Mouse (Mus musculus) heart, postnatal 25 days (tissue): ENCODE data around the gene Jag2. TPM values are rescaled to one million over a fixed set of nuclear protein-coding genes. Genes with fewer than 3 reads are reported as not detected.

ENCODE experiments used
- microRNA-seq: library from miRNA; unstranded; fragments of <30 nt; microRNA quantifications from one replicate; pipeline ENCODE4 v1.2.0, GENCODE M21; 2022
- total RNA-seq, 2 experiments: library from RNA; stranded (reverse); gene quantifications; 2 replicates each; pipeline ENCODE4 v1.2.3; 2021

Jag2 gene
- total RNA-seq, 2 experiments from 2014 or later: 22.4 to 34.7 TPM

Small RNAs within 50 kb of the gene (microRNA-seq; reads per million reads assigned to microRNA genes)
- not detected for gene Mir6941

Other genes with a start within 250 kb of the Jag2 start
- 1 to 10 TPM; 7.7 to 9.8 TPM for gene Cep170b, start 209.3 kb downstream of the Jag2 start, total RNA-seq
- gene Pld4, start 169.1 kb downstream of the Jag2 start, total RNA-seq: 1 to 10 TPM; 5.6 to 6.9 TPM
- gene Ahnak2, start 127.1 kb downstream of the Jag2 start, total RNA-seq: 10 to 100 TPM; 15.3 to 16.5 TPM
- gene Clba1, start 120.8 kb downstream of the Jag2 start, total RNA-seq: 1 to 10 TPM; 1.5 to 1.9 TPM
- 1 to 10 TPM; 6.4 to 7.6 TPM for gene Cdca4, start 100.4 kb downstream of the Jag2 start, total RNA-seq
- under 1 TPM in 1 of 2 experiments, not detected in 1; 0.23 TPM for gene Gpr132, start 61.5 kb downstream of the Jag2 start, total RNA-seq
- gene Nudt14, start 12.3 kb upstream of the Jag2 start, total RNA-seq: 1 to 10 TPM; 4.4 to 5.7 TPM
- gene Btbd6, start 46.7 kb upstream of the Jag2 start, total RNA-seq: 10 to 100 TPM; 21.0 to 21.9 TPM
- 10 to 100 TPM; 23.5 to 25.1 TPM for gene Brf1, start 70.9 kb upstream of the Jag2 start, total RNA-seq
- 10 to 100 TPM; 35.5 to 35.9 TPM for gene Pacs2, start 84.7 kb upstream of the Jag2 start, total RNA-seq
- gene Tex22, start 144.7 kb upstream of the Jag2 start, total RNA-seq: not detected
- 10 to 100 TPM; 48.4 to 49.3 TPM for gene Mta1, start 168.5 kb upstream of the Jag2 start, total RNA-seq
- gene Crip2, start 210.5 kb upstream of the Jag2 start, total RNA-seq: 1,000 to 10,000 TPM; 1,410 to 1,505 TPM
- 100 to 1,000 TPM; 178 to 211 TPM for gene Crip1, start 216.5 kb upstream of the Jag2 start, total RNA-seq
- gene Tedc1, start 226.6 kb upstream of the Jag2 start, total RNA-seq: under 1 TPM; 0.61 to 0.83 TPM